Mouse (Mus musculus): ENCODE measurements around the gene S1pr4. TPM values are rescaled to one million over a fixed set of nuclear protein-coding genes. Genes with fewer than 3 reads are reported as not detected.

The S1pr4 gene
- under 1 TPM; 0.50 to 0.57 TPM for total RNA-seq (2021)

GRCm38 (mm10) chr10:81500032-81500431 is at the start of gene S1pr4:
Gene S1pr4, minus strand, starts transcription at chr10:81500132.
- DNase-seq, result no peak

- DNase-seq, result no peak
Observed at GRCm38 (mm10) chr10:81548944-81549343, 49.0 kb upstream of the S1pr4 start.

GRCm38 (mm10) chr10:81546788-81547571 is 47.0 kb upstream of the S1pr4 start:
- no peak for DNase-seq

GRCm38 (mm10) chr10:81546332-81546731 is 46.4 kb upstream of the S1pr4 start:
- DNase-seq, result no peak

- DNase-seq, result peak; percentile 100
Observed at GRCm38 (mm10) chr10:81545161-81545747, 45.3 kb upstream of the S1pr4 start, which contains the start of gene Gna11. Gene Gna11, minus strand, starts transcription at chr10:81545190.

GRCm38 (mm10) chr10:81544296-81545160 is 44.6 kb upstream of the S1pr4 start:
- no peak for DNase-seq

GRCm38 (mm10) chr10:81543633-81544032 is 43.7 kb upstream of the S1pr4 start:
- DNase-seq, result no peak

- no peak for DNase-seq
Observed at GRCm38 (mm10) chr10:81542727-81543460, 43.0 kb upstream of the S1pr4 start.

GRCm38 (mm10) chr10:81541803-81542202 is 41.9 kb upstream of the S1pr4 start:
- DNase-seq, result peak; percentile 74

GRCm38 (mm10) chr10:81541363-81541762 is 41.4 kb upstream of the S1pr4 start:
- DNase-seq, result no peak

GRCm38 (mm10) chr10:81538321-81539048 is 38.6 kb upstream of the S1pr4 start:
- no peak for DNase-seq

GRCm38 (mm10) chr10:81537429-81537828 is 37.5 kb upstream of the S1pr4 start:
- no peak for DNase-seq

GRCm38 (mm10) chr10:81536734-81537133 is 36.8 kb upstream of the S1pr4 start:
- peak; percentile 41 for DNase-seq

- DNase-seq, result no peak
Observed at GRCm38 (mm10) chr10:81534826-81535225, 34.9 kb upstream of the S1pr4 start.

GRCm38 (mm10) chr10:81526779-81527178 is 26.8 kb upstream of the S1pr4 start:
- DNase-seq, result peak; percentile 90

GRCm38 (mm10) chr10:81525017-81525694 is 25.2 kb upstream of the S1pr4 start:
- DNase-seq, result no peak

- DNase-seq, result no peak
Observed at GRCm38 (mm10) chr10:81524051-81524605, 24.2 kb upstream of the S1pr4 start, which contains the start of gene Gna15. Gene Gna15, minus strand, starts transcription at chr10:81524225.

GRCm38 (mm10) chr10:81523570-81523969 is 23.6 kb upstream of the S1pr4 start:
- DNase-seq, result no peak

GRCm38 (mm10) chr10:81523142-81523541 is 23.2 kb upstream of the S1pr4 start:
- no peak for DNase-seq

- DNase-seq, result no peak
Observed at GRCm38 (mm10) chr10:81519978-81520365, 20.0 kb upstream of the S1pr4 start.

Measured in heart, postnatal 4 days (tissue).